Mouse (Mus musculus) forebrain, embryonic 11.5 days (tissue): ENCODE measurements at regions not wholly inside any gene's neighbourhood (a gene's known extent, or its start where the extent isn't known, plus 50 kb on each side); places are given as distances from the start of the nearest gene placed in this dataset.
"Not testable (repeated sequence)": the region's sequence is repeated elsewhere in the genome, so short reads cannot be mapped to it uniquely, and the experiment has no call there.

Experiments used
- ATAC-seq: fragments of 200-750 bp; cut with Nextera tagmentation; replicated peaks from 2 replicates; pipeline ENCODE4 v1.8.0; 2017; ENCODE audit warnings: moderate TSS enrichment; ENCODE audit not compliant: low FRiP score
- DNase-seq: peaks from one replicate; pipeline ENCODE4 v3.0.0-alpha.2; 2017; ENCODE audit warnings: low spot score
- H3K27ac ChIP-seq: fragments of 300-500 bp; sonication (generic); 2 replicates; pipeline ENCODE4 v1.5.1; 2014; ENCODE audit warnings: low read depth, low read length
- H3K27me3 ChIP-seq: fragments of 300-500 bp; sonication (generic); 2 replicates; pipeline ENCODE4 v1.6.1; 2014; ENCODE audit warnings: mild to moderate bottlenecking, low read length, mixed read lengths; ENCODE audit not compliant: control insufficient read depth, insufficient read depth
- H3K36me3 ChIP-seq: fragments of 300-500 bp; sonication (generic); 2 replicates; pipeline ENCODE4 v1.6.1; 2014; ENCODE audit warnings: mild to moderate bottlenecking, low read length, moderate library complexity, mixed read lengths; ENCODE audit not compliant: control insufficient read depth, insufficient read depth
- H3K4me1 ChIP-seq: fragments of 300-500 bp; sonication (generic); replicated peaks from 2 replicates; pipeline ENCODE4 v1.6.1; 2014; ENCODE audit warnings: low read length, mixed read lengths; ENCODE audit not compliant: control insufficient read depth, insufficient read depth
- H3K4me2 ChIP-seq: fragments of 300-500 bp; sonication (generic); 2 replicates; pipeline ENCODE4 v1.6.1; 2014; ENCODE audit warnings: low read depth, mild to moderate bottlenecking, low read length, moderate library complexity, mixed read lengths; ENCODE audit not compliant: severe bottlenecking
- H3K4me3 ChIP-seq: fragments of 300-500 bp; sonication (generic); 2 replicates; pipeline ENCODE4 v1.5.1; 2014; ENCODE audit warnings: low read depth, low read length
- H3K9ac ChIP-seq: fragments of 300-500 bp; sonication (generic); 2 replicates; pipeline ENCODE4 v1.6.1; 2014; ENCODE audit warnings: low read length
- H3K9me3 ChIP-seq: fragments of 300-500 bp; sonication (generic); 2 replicates; pipeline ENCODE4 v1.6.1; 2016; ENCODE audit warnings: low read length, mixed read lengths; ENCODE audit not compliant: control insufficient read depth
- WGBS: fragments of 180-500 bp; shearing (Covaris S2); extraction: QIAGEN DNeasy Blood & Tissue Kit; methylation state at CpG from one replicate; pipeline ENCODE4 v1.1.7; 2014; 5-methylcytosine and 5-hydroxymethylcytosine counted together

DNA sequence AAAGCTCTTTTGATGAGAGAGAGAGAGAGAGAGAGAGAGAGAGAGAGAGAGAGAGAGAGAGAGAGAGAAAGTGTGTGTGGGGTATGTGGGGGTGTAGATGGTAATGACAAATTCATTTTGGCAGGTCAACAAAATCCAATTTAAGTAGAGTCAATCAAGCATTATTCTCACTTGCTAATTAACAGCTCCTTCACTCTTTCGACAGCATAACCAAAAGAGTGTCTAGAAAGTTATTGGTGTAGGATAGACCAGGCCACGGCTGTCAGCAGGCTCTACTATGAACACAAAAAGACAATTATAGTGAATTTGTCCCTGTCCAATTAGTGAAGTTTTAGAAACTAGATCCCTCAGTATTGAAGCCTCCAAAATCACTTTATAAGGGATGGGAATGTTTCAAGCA is 378.2 kb downstream of the Pcdh20 start:
- Histone ChIP-seq H3K9me3 (no peaks in the 10 kb centered on the region), H3K27me3 (no peaks in the 10 kb centered on the region), H3K4me1 (no peaks in the 10 kb centered on the region), H3K4me3 (no peak overlapping the region), H3K4me2 (no peak overlapping the region), H3K9ac (no peak overlapping the region), H3K27ac (no peak overlapping the region), H3K36me3 (no peaks in the 10 kb centered on the region)
- ATAC-seq, result peak; percentile 67
- DNase-seq, result no peak
- 42% methylated on average over 2 of the region's 2 CpGs for WGBS

DNA sequence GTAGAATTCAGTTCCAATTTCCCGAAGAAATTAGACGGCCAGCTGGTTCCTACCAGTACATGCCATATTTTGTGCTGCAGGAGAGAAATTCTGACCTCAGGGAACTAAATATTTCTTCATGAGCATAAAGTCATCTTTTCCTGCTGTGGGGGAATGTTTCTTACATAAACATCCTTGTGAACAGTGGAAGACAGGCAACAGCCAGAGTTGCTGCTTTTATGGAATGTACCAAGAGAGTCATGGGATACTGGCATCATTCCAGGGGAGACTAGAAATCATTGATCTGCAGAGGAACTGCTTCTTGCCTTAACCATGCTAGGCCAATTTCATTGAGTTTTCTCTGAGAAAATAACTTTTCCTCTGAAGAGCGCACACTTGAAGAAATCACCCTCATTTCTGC is 386.3 kb downstream of the Pcdh20 start:
- Histone ChIP-seq H3K36me3 (no peaks in the 10 kb centered on the region), H3K27ac (no peak overlapping the region), H3K4me2 (no peak overlapping the region), H3K4me1 (no peaks in the 10 kb centered on the region), H3K4me3 (no peak overlapping the region), H3K9ac (no peak overlapping the region), H3K27me3 (no peaks in the 10 kb centered on the region), H3K9me3 (no peaks in the 10 kb centered on the region)
- ATAC-seq (no peak), DNase-seq (no peak)
- WGBS, result 90% methylated on average over 3 of the region's 3 CpGs

DNA sequence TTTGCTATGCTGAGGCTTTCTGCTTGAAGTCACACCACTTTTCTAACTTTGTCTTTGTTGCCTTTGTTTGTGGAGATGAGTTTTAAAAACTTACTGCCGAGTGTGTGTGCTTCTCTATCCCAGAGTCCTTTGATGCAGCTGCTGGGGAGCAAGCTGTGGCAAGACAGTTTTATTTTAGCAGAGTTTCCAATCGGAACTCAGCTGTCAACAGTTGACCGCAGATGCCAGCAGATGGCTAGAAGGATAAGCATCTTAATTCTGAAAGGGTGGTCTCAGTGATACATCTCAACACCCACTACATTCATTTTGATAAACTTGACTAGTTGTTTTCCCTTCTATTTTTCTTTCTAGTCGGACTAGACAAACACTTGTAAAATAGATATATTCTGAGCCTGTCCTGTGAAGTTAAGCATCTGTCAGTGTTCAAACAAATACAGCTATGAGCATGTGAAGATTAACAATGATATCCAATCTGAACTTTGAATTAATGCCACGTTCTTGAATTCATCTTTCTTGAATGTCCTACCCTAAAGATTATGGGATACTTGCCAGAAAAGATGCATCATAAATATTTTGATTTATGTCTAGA is 398.2 kb downstream of the Pcdh20 start:
- WGBS, result 79% methylated on average over 5 of the region's 5 CpGs
- H3K27me3 ChIP-seq, result no peaks in the 10 kb centered on the region

DNA sequence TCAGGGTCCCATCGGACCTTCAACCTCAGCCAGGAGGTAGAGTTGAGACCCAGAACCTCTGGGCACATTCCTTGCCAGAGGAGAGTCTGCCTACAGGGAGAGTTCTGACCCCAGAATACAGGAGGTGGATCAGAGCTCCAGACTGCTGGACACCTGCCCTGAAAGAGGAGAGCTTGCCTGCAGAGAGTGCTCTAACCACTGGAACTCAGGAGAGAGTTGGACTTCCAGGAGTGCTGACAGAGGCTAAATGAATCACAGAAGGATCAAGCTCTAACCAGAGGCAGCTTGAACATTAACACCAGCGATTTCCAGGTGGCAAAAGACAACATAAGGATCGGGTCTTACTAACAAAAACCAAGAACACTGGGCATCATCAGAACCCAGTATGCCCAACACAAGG is 423.6 kb downstream of the Pcdh20 start:
- not testable (repeated sequence) for H3K27me3 ChIP-seq, H3K9me3 ChIP-seq, DNase-seq, H3K36me3 ChIP-seq, H3K9ac ChIP-seq, H3K4me2 ChIP-seq, ATAC-seq, H3K4me1 ChIP-seq, H3K27ac ChIP-seq, H3K4me3 ChIP-seq
- WGBS, result 92% methylated on average over 3 of the region's 3 CpGs

More for the DNA sequence above, 398.2 kb downstream of the Pcdh20 start:
- no peaks in the 10 kb centered on the region for H3K4me1 ChIP-seq
- ATAC-seq, result no peak
- no peaks in the 10 kb centered on the region for H3K9me3 ChIP-seq
- DNase-seq, result no peak
- no peaks in the 10 kb centered on the region for H3K36me3 ChIP-seq
- H3K9ac ChIP-seq, result no peak overlapping the region
- no peak overlapping the region for H3K4me3 ChIP-seq
- no peak overlapping the region for H3K27ac ChIP-seq
- no peak overlapping the region for H3K4me2 ChIP-seq

DNA sequence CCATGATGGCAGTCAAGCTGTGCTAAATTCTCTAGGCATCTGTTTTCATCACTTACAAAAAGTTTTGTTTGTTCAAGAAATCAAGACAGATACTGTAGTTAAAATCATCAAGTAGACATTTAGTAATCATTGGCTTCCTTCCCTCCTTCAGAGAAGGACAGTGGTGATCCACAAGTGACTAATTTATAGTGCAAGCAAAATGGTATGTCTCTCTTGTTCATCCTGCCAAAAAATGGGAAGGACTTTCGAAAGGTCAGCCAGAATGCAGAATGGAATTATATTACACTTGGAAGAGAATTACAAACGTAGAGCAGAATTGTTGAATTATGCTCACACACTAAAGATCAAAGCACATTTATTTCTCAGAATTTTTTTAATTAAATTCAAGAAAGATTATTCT is 457.3 kb downstream of the Pcdh20 start:
- Histone ChIP-seq H3K4me2 (no peak overlapping the region), H3K4me3 (no peak overlapping the region), H3K9ac (no peak overlapping the region), H3K27ac (no peak overlapping the region), H3K27me3 (no peaks in the 10 kb centered on the region), H3K36me3 (no peaks in the 10 kb centered on the region), H3K9me3 (no peaks in the 10 kb centered on the region), H3K4me1 (no peaks in the 10 kb centered on the region)
- no peak for ATAC-seq
- no peak for DNase-seq
- 71% methylated on average over 2 of the region's 2 CpGs for WGBS

DNA sequence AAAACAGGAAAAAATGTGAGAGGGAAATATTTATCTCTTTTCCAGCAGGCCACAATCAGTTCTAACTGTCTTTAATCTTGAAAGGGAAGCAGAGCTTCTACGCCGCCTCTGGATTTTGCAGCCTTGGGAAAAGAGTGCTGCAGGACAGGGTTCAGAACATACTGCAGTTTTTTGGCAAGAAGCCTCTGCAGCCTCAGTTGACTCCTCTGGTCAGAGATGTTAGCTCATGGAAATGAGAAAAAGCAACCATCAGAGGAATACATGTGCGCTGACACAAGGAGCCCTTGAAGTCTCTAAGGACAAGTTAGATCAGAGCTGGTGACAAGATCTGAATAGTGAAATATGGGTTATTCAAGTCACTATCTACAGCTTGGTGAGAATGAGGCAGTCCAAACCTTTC is 458.0 kb downstream of the Pcdh20 start:
- ATAC-seq, result no peak
- no peak overlapping the region for H3K9ac ChIP-seq

DNA sequence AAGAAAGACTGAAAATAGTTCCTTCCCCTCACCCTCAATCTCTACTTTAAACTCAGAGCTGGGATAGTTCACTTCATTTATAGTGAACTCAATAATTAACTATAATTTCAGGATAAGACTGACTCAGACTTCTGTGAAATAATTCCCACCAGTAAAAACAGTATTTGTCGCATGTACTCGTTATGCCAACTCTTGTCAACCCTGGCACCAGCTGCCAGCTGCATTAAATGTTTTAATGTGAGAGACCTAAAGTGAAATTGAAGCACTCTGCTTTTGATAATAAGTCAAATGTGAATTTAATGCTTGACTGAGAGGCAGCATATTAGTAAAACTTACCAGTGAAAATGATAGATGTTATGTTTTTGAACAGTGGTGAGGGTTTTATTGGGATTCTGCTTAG is 474.6 kb downstream of the Pcdh20 start:
- no peak for DNase-seq
- ATAC-seq, result no peak
- Histone ChIP-seq H3K27me3 (no peaks in the 10 kb centered on the region), H3K4me2 (no peak overlapping the region), H3K4me1 (no peaks in the 10 kb centered on the region), H3K4me3 (no peak overlapping the region), H3K9me3 (no peaks in the 10 kb centered on the region), H3K9ac (no peak overlapping the region), H3K36me3 (no peaks in the 10 kb centered on the region), H3K27ac (no peak overlapping the region)
- WGBS, result 94% methylated on average over 2 of the region's 2 CpGs

More for the DNA sequence above, 458.0 kb downstream of the Pcdh20 start:
- DNase-seq, result no peak
- Histone ChIP-seq H3K4me2 (no peak overlapping the region), H3K27ac (no peak overlapping the region), H3K4me3 (no peak overlapping the region), H3K27me3 (no peaks in the 10 kb centered on the region), H3K36me3 (no peaks in the 10 kb centered on the region), H3K9me3 (no peaks in the 10 kb centered on the region), H3K4me1 (no peaks in the 10 kb centered on the region)
- WGBS, result 92% methylated on average over 3 of the region's 3 CpGs
